Mouse (Mus musculus): ENCODE results near the gene Napsa.

Gene Napsa

DNA sequence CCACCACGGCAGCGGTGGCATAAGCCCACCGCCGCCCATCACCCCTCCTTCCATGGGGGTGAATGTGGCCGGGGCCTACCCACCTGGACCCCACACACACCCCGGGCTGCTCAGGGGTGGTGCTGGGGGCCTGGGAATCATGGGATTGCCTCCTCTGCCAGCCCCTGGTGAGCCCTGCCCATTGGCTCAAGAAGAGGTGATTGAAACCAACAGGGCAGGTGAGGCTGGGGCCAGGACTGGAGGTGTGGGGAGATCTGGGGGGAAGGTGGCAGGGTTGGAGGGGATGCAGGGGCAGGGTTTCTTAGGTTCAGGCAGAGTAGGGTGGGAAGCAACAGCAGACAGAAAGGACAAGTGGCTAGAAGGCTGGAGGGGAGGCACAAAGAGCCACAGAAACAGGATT is 23.9 kb downstream of the Napsa start:
- DNase-seq (ENCODE audit: low spot score in 2 of 2), result no peak

DNA sequence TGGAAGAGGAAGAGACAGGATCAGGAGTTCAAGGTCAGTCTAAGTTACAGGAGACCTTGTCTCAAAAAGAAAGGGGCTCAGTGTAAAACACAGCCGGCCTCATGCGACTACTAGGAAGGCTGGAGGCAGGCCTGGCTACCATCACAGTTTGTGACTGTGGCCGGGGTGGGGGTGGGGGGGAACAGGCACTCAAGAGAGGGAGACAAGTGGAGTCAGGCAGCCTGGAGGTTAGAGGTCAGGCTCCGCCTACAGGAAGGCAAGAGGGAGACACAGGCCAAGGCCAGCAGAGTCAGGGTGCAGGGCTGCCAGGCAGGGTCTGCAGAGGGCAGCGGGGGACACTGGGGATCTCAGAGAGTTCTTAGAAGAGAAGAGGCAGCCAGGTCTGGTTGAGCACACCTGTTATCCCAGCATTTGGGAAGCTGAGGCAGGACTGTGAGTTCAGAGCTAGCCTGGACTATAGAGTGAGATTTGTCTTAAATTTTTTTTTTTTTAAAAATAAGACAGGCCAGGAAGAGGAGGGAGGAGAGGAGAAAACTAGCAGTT is 24.9 kb downstream of the Napsa start:
- no peak for DNase-seq (ENCODE audit: low spot score in 2 of 2)

- DNase-seq (ENCODE audit: low spot score in 2 of 2), result no peak
Measured at GRCm38 (mm10) chr7:44597666-44598065, 25.5 kb downstream of the Napsa start.

DNA sequence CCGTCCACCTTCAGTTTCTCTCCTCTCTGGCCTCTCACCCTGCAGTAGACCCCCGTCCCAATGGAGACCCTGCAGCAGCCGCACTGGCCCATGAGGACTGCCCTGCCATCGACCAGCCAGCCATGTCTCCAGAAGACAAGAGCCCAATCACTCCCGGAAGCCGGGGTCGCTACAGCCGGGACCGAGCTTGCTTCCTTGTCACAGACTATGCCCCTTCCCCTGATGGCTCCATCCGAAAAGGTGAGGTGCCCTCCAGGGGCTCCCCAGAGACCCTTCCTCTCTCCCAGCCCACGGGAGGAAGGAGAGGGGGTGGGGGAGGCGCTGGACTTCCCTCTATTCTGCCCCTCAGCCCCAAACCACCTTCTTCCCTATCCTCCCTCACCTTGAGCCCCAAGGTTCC is 26.2 kb downstream of the Napsa start:
- no peak for DNase-seq (ENCODE audit: low spot score in 2 of 2)

- no peak for DNase-seq (ENCODE audit: low spot score in 2 of 2)
Measured at GRCm38 (mm10) chr7:44600691-44601262, 28.6 kb downstream of the Napsa start.

DNA sequence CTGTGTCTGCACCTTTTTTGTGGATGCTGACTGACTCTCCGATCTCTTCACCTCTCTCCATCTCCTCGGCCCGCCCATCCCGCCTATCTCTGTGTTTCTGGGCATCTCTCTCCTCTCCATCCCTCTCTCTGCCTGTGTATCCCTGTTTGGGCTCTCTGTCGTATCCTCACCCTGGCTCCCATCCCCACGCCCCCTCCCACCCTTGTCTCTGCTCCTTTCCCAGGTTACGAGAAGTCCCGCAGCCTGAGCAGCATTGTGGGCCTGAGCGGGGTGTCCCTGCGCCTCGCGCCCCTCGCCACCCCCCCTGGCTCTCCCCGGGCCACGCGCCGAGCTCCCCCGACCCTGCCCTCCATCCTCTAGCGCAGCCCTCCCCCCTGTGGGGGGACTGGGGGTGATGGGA is 29.5 kb downstream of the Napsa start:
- no peak for DNase-seq (ENCODE audit: low spot score in 2 of 2)

- DNase-seq (ENCODE audit: low spot score in 2 of 2), result no peak
Measured at GRCm38 (mm10) chr7:44602443-44602842, 30.3 kb downstream of the Napsa start.

GRCm38 (mm10) chr7:44603186-44603855 is 31.1 kb downstream of the Napsa start:
- no peak for DNase-seq (ENCODE audit: low spot score in 2 of 2)

DNA sequence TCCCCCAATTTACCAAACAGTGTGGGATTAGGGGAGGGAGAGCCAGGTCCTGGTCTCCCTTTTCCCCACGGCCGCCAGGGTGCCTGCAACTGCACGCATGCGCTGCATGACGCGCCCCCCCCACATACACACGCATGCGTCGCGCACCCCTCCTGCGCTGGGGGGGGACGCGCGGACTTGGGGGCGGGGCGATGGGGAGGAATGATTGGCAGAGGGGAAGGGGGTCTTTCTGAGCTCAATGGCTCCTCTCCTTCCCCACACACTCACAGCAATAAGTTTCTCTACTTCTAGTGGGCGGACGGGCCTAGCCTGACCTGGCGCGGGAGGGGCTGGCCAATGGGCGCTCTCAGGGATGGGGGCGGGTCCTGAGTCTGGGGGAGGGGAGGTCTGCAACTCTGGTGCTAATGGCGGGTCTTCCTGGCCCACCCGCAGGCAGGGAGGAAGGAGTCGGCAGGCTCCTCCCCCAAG is 32.0 kb downstream of the Napsa start:
- no peak for DNase-seq (ENCODE audit: low spot score in 2 of 2)

- DNase-seq (ENCODE audit: low spot score in 2 of 2), result no peak
Measured at GRCm38 (mm10) chr7:44604619-44605018, 32.4 kb downstream of the Napsa start.

DNA sequence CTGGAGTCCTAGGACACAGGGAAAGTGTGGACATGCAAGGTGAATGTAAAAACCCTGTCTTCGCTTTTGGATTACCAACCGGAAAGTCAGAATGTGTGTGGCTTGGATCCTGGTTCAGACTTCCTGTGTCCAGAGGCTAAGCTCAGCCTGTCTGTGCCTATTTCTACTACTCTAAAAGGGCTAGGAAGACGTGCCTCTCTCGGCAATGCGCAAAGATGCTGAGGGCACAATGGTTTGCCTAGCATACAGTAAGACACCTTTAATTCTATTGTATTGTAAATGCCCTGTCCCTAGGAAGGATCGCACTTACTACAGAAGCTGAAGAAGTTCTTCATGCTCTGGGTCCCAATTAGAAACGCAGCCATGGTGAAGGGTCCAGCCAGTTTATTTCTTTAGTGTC is 33.3 kb downstream of the Napsa start:
- no peak for DNase-seq (ENCODE audit: low spot score in 2 of 2)

DNA sequence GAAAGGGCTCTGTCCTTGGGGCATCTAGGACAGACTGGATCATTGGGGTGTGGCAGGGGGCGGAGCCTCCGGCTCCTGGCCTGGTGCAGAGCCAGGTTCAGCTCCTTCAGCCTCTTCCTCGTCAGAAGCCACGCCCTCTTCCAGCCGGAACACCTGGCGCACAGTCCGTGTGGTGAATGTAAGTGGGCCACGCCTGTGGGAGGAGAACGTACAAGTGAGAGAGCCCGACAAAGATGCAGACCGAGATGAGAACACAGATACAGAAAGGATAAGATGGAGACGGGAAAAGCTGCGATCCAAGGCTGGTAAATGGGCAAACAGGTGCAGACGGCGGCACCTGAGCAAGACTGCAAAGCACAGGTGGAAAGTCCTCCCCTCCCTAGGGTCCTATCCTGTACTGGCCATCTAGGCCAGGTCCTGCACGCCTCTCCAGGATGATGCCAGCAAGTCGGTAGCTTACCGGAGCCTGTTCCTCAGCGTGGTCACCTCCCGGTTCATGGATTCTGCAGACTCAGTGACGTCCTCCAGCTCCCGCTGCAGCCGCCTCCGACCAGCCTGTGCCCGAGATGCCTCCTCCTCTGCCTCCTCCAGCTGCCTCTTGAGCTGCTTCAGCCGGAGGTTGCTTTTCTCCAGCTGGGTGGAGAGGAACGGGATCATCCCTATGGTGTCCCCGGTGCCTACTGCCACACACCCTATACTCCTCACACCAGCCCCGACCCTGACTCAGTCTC is 34.2 kb downstream of the Napsa start:
- DNase-seq (ENCODE audit: low spot score in 2 of 2), result no peak

DNA sequence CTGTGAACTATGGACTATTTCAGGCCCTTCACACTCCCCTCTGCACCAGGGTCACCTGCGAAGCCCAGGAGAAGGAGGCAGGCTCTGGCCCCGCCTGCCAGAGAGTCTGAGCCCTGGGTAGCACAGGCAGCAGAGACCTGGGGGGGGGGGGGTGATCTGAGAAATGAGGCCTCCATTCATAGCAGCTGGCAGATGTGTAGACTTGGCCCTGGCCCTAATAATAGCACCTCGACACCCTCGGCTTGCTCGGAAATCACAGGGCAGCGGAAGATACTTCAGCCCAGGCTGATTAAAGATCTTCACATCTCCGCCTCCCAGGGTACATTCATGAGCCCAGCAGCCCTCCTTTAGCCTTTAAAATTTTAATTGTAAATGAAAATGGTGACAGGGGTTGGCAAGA is 40.0 kb downstream of the Napsa start:
- DNase-seq (ENCODE audit: low spot score in 2 of 2), result no peak

DNA sequence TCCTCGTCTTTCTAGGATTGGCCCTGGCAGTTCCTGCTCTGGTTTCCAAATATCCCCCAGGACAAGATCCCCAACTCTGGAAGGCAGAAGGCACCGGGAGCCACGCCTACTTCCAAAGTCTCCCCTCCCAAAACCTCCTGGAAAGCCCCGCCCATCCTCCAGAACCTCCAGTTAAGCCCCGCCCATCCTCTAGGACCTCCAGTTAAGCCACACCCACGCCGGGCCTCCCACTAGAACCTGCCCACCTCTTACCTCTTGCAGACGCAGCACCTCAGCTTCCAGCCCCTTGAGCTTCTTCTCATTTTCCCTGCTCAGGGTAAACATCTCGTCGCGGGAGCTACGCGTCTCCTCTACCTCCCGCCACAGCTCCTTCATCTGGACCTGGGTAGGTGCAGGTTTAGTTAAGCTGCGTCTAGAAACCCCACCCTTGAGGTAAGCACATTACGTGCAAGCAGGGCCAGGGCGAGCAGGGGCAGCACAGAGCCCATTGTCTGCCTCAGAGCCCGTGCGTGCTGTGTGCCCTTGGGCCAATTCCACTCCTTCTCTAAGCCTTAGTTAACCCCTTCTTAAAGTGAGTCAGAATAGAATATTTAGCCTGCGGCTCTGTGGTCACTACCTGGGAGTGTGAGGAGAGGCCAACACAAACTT is 42.0 kb downstream of the Napsa start:
- DNase-seq (ENCODE audit: low spot score in 2 of 2), result no peak

- DNase-seq (ENCODE audit: low spot score in 2 of 2), result no peak
Measured at GRCm38 (mm10) chr7:44615309-44615708, 43.1 kb downstream of the Napsa start.

DNA sequence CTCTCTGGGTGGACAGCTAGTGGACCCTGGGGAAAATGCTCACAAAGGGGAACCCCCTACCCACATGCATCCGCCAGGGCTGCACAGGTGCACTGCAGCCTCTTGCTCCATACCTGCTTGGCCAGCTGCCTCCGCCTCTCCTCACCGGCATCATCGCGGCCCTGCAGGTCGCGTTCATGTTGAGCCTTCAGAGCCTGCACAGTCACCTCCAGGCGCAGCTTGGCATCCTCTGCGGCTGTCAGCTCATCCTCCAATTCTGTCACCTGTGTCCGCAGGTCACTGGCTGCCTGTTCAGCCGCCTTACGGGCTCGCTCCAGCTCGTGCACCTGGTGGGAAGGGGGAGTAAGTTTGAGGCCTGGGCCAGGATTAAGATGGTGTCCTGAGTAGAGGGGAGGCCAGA is 43.8 kb downstream of the Napsa start:
- no peak for DNase-seq (ENCODE audit: low spot score in 2 of 2)

DNA sequence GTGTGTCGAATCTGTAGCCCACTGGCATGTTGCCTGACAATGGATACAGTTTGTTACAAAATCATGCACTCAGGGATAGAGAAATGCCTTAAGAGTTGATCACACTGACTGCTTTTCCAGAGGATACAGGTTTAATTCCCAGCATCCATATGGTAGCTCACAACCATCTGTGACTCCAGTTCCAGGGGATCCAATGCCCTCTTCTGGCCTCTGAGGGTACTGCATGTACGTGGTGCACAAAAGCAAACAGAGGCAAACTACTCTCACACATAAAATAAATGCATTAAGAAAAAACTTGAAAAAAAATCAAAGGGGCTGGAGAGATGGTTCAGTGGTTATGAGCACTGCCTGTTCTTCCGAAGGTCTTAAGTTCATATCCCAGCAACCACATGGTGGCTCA is 44.9 kb downstream of the Napsa start:
- no peak for DNase-seq (ENCODE audit: low spot score in 2 of 2)

- DNase-seq (ENCODE audit: low spot score in 2 of 2), result no peak
Measured at GRCm38 (mm10) chr7:44623714-44624542, 51.7 kb downstream of the Napsa start.

GRCm38 (mm10) chr7:44624543-44624826 is 52.3 kb downstream of the Napsa start:
- no peak for DNase-seq (ENCODE audit: low spot score in 2 of 2)

DNA sequence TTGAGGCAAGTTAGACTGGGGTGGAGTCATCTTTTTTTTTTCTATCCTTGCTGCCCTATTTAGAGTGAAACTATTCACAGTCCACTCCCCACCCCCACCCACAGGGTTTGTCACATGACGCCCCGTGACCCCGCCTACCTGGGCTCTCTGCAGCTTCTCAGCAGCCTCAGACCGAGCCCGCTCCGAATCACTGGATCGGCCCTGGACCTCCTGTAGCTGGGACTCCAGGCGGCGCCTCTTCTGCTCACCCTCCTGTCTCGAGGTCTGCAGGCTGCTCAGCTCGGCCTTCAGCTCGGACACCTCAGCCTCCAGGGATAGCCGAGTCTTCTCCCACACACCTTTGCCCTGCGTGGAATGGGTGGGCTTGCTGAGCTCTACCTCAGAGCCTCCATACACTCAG is 52.6 kb downstream of the Napsa start:
- no peak for DNase-seq (ENCODE audit: low spot score in 2 of 2)

- no peak for DNase-seq (ENCODE audit: low spot score in 2 of 2)
Measured at GRCm38 (mm10) chr7:44625241-44626067, 53.3 kb downstream of the Napsa start.
